Mouse (Mus musculus): ENCODE measurements around the gene Chmp2a. TPM values are rescaled to one million over a fixed set of nuclear protein-coding genes. Genes with fewer than 3 reads are reported as not detected.

The Chmp2a gene
- total RNA-seq, 4 experiments from 2014 or later: 152 to 158 (median 152) TPM

DNA sequence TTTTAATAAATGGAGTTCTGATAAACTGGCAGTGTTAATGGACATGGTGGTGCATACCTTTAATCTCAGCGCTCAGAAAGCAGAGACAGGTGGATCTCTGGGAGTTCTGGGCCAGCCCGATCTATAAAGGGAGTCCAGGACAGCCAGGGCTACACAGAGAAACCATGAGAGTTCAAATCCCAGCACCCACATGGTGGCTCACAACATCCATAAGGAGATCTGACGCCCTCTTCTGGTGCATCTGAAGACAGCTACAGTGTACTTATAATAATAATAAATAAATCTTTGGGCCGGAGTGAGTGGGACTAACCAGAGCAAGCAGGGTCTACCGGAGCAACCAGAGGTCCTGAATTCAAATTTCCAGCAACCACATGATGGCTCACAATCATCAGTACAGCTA lies 31.2 kb downstream of the Chmp2a start:
- no peak for DNase-seq (ENCODE audit: low spot score in 2 of 2)

DNA sequence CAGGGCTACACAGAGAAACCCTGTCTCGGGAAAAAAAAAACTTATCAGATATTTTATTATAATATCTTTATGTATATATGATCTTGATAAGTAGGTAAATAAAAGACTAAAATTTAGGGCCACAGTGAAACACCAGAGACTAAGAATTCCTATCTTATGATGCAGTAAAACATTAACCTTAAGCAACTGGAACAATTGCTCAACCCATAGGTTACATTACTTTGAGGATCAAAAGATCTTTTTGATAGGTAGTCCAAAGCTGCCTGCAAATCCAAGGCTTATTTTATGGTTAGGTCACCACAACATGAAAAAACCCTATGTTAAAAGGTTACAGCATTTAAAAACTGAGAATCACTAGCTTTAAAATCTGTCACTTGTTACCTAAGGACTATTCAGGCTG lies 33.0 kb downstream of the Chmp2a start:
- no peak for DNase-seq (ENCODE audit: low spot score in 2 of 2)

DNA sequence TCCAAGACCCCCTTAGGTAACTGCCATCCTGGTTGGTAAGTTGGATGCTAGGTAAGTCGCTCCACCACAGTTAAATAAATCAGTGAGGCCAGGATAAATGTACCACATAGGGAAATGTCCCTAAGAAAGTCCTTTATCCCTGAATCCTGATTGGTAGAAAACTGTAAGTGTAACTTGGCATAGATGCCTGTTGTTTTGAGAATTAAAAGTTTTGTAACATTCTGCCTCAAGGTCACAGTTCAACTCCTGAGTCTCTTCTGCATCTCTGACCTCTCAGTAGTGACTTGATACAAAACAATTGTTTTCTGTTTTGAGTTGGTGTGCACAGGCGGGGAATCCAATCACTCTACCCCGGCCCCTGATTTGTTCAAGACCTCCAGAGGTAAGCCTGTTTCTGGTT lies 35.8 kb downstream of the Chmp2a start, which contains the start of gene Trim28:
Gene Trim28 (plus strand): TSS at position 264 of the 400 bp plus-strand sequence.
- no peak for DNase-seq (ENCODE audit: low spot score in 2 of 2)

DNA sequence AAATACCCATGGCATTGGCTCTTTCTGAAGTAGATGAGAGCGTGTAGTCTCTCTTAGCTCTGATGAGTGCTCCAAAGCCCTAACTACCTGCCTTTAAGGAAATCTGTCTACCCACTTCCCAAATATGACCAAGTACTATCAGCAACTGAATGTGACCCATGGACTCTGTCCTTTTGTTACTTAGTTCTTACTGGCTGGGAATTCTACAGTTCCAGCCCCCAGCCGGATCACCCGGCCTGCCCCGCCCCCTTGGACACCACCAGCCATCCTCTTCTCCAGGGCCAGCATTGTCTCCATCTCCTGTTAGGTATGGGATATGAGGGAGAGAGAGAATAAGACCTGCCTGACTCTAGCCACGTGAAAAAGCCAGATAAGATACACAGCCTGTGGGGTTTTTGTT lies 36.6 kb downstream of the Chmp2a start, which contains the start of gene Slc27a5:
Gene Slc27a5 (minus strand): TSS at position 140 of the 400 bp plus-strand sequence.
- no peak for DNase-seq (ENCODE audit: low spot score in 2 of 2)

DNA sequence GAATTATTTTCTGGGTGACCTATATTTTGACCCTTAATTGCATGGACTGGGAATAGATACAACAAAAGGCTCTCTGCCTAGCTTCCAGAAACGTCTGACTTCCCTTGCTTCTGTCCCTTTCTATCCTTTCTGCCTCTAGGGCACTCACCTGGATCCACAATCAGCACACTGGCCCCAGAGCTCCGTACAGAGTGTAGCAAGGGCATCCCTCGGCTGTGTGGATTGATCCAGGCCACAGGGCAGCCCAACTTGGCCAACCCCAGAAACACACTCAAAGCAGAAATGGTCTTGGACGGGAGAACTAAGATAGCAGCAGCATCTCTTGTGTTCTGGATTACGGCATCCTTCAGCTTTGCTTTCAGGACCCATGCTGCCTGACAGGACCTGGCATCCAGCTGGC lies 37.4 kb downstream of the Chmp2a start:
- DNase-seq (ENCODE audit: low spot score in 2 of 2): no peak

DNA sequence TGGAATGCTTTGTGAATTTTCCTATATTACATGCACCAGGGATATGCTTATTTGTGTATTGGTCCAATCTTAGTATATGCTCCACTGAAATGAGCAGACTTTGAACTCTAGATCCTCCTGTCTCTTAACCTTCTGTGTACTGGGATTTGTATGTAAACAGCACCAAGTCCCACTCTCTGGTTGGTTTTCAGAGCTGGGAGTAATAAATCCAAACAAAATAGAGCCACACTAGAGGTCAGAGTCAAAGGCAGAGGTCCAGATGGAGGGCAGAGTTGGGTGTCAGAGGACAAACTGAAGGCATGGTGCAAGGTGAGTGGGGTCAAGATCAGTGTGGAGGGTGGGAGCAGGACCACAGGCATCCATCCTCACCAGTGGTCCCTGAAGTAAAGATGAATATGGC lies 38.7 kb downstream of the Chmp2a start:
- no peak for DNase-seq (ENCODE audit: low spot score in 2 of 2)

DNA sequence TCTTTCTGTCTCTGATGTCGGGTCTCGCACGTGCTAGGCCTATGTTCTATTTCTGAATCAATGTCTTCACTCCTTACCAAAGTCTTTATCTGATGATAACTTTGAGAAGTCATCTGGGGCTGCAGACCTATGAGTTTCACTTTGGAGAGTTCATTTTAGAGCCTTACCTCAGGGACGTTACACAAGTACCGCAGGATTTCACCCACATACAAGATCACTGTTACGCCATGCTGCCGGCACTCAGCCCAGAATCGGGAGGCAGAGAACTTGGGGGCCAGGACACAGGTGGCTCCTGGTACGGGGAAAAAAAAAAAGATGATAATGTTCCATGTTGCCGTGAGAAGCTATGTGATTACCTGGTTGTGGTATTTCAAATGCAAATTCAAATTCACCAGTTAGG lies 41.5 kb downstream of the Chmp2a start:
- DNase-seq (ENCODE audit: low spot score in 2 of 2): no peak

DNA sequence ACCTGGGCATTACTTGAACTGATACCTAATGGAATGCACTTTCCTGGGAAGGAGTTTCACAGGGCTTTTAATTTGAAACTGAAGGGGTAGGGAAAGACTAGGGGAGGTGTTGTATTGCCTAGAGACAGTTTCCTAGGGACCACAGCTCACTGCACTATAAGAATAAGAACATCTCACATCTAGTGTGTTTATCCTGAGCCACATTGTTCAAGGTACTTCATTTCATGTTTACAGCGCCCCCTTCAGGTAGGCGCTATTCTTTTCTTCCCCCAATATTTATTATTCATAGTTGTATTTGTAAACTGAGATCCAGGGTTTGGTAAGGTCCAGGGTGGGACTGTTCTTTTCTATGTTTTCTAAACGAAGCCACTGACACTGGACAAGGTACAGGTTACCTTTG lies 42.4 kb downstream of the Chmp2a start:
- no peak for DNase-seq (ENCODE audit: low spot score in 2 of 2)

DNA sequence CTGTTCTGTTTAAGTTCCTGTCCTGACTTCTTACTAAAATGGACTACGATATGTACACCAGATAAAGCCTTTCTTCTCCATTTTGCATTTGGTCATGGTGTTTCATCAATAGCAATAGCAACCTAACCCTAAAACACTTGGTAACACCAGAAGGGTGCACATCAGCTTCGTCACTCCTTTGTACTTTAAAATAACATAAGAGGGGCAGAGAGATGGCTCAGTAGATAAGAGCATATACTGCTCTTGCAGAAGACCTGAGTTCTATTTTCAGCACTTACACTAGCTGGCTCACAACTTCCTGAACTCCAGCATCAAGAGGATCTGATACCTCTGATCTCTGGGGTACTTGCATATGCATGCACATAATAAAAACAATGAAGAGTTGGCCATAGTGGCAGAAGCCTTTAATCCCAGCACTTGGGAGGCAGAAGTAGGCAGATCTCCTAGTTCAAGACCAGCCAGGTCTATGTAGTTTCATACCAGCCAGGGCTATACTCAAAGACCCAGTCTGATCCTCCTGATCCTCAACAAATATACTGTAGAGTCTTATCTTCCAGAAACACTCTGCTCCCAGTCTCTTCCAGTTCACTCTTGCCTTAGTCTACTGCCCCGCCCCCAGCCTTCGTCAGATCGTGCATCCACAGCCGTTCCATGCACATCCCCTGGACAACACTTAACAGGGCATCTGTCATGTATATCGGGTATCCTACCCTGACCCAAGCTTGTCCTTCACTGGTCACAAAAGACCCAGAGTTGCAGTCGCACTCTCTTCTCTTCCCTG lies 47.0 kb downstream of the Chmp2a start:
- DNase-seq (ENCODE audit: low spot score in 2 of 2): no peak

DNA sequence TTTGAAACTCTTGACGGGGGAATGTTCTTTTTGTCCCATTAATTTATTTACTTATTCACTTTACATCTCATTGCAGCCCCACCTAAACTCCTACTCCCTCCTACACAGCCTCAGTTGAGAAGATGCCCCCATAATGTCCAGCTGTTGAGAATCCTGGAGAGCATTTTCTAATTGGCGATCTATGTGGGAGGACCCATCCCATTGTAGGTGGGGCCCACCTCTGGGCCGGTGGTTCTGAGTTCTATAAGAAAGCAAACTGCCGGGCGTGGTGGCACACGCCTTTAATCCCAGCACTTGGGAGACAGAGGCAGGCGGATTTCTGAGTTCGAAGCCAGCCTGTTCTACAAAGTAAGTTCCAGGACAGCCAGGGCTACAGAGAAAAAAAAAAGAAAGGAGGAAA lies 47.7 kb downstream of the Chmp2a start:
- no peak for DNase-seq (ENCODE audit: low spot score in 2 of 2)

DNA sequence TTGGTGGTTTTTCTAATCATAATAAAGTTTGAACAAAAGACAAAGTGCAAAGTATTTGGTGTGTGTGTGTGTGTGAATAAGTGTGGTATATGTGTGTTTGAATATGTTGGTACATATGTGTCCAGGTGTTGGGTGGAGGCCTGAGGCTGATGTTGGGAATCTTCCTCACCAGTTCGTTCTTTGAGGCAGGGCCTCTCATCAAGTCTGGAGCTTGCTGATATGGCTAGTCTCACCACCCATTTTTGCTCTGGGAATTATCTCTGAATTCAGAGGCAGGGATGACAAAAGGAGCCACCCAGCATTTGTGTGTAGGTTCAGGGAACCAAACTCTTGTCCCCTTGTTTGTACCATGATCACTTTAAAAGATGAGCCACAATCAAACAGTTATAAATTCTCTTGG lies 48.9 kb downstream of the Chmp2a start:
- DNase-seq (ENCODE audit: low spot score in 2 of 2): no peak

Other genes starting within 250 kb of the Chmp2a start
- gene Zscan18, start 231.2 kb downstream of the Chmp2a start, total RNA-seq (2022): 10 to 100 TPM; 21.9 to 27.0 (median 22.9) TPM
- gene Zfp329, start 215.9 kb downstream of the Chmp2a start, total RNA-seq (2022): 10 to 100 TPM; 17.4 to 25.3 (median 19.4) TPM
- 10 to 100 TPM; 13.5 to 18.4 (median 14.9) TPM for gene Zfp110, start 200.0 kb downstream of the Chmp2a start, total RNA-seq (2022)
- 1 to 10 TPM; 7.2 to 8.7 (median 7.8) TPM for gene Zfp128, start 153.6 kb downstream of the Chmp2a start, total RNA-seq (2022)
- 10 to 100 TPM; 12.7 to 15.0 (median 13.7) TPM for gene Zscan22, start 137.0 kb downstream of the Chmp2a start, total RNA-seq (2022)
- gene Rps5, start 112.5 kb downstream of the Chmp2a start, total RNA-seq (2022): 100 to 1,000 TPM; 432 to 451 (median 444) TPM
- gene Rnf225, start 107.4 kb downstream of the Chmp2a start, total RNA-seq (2022): 1 to 10 TPM in 3 of 4 experiments, under 1 TPM in 1; 0.98 to 1.5 (median 1.2) TPM
- gene Zfp324, start 69.0 kb downstream of the Chmp2a start, total RNA-seq (2022): 10 to 100 TPM in 1 of 4 experiments, 1 to 10 TPM in 3; 9.2 to 10.1 (median 9.7) TPM
- 10 to 100 TPM in 1 of 4 experiments, 1 to 10 TPM in 3; 6.7 to 10.2 (median 8.6) TPM for gene Zfp446, start 57.0 kb downstream of the Chmp2a start, total RNA-seq (2022)
- under 1 TPM in 1 of 4 experiments, not detected in 3; 0.37 TPM for gene Slc27a5, start 36.6 kb downstream of the Chmp2a start, total RNA-seq (2022)
- gene Trim28, start 35.7 kb downstream of the Chmp2a start, total RNA-seq (2022): 100 to 1,000 TPM; 218 to 241 (median 229) TPM
- 10 to 100 TPM; 34.2 to 36.9 (median 34.3) TPM for gene Zbtb45, start 24.8 kb downstream of the Chmp2a start, total RNA-seq (2022)
- gene Ube2m, start 3.5 kb upstream of the Chmp2a start, total RNA-seq (2022): 100 to 1,000 TPM; 220 to 248 (median 229) TPM
- gene Mzf1, start 20.0 kb upstream of the Chmp2a start, total RNA-seq (2022): 10 to 100 TPM; 12.2 to 14.3 (median 13.1) TPM
- gene Vmn1r85, start 60.4 kb upstream of the Chmp2a start, total RNA-seq (2022): under 1 TPM in 1 of 4 experiments, not detected in 3; 0.05 TPM
- not detected for gene Vmn1r86, start 85.1 kb upstream of the Chmp2a start, total RNA-seq (2022)
- not detected for gene Vmn1r87, start 105.3 kb upstream of the Chmp2a start, total RNA-seq (2022)
- under 1 TPM; 0.11 to 0.22 (median 0.17) TPM for gene Vmn1r88, start 124.8 kb upstream of the Chmp2a start, total RNA-seq (2022)
- gene Vmn1r89, start 178.2 kb upstream of the Chmp2a start, total RNA-seq (2022): not detected
- gene Lig1, start 242.5 kb upstream of the Chmp2a start, total RNA-seq (2022): 10 to 100 TPM in 3 of 4 experiments, 1 to 10 TPM in 1; 9.0 to 10.7 (median 10.6) TPM
- gene Zswim9, start 243.9 kb upstream of the Chmp2a start, total RNA-seq (2022): 10 to 100 TPM; 14.6 to 17.4 (median 15.5) TPM

Data from left cerebral cortex, adult 8-10 months (tissue).